Mouse (Mus musculus): ENCODE measurements at regions not wholly inside any gene's neighbourhood (a gene's known extent, or its start where the extent isn't known, plus 50 kb on each side); places are given as distances from the start of the nearest gene placed in this dataset.

GRCm38 (mm10) chr7:135898876-135899275 lies 182.7 kb upstream of the Mki67 start:
- no peak overlapping the region for H3K9ac ChIP-seq (replicated peaks; ENCODE audit: low read depth, low read length)
- H3K9me3 ChIP-seq (ENCODE audit: control insufficient read depth, low read length) = no peaks in the 10 kb centered on the region
- no peak overlapping the region for H3K4me2 ChIP-seq (ENCODE audit: low read length)
- no peak for ATAC-seq
- H3K27me3 ChIP-seq (replicated peaks; ENCODE audit: control insufficient read depth, insufficient read depth, low read length) = no peaks in the 10 kb centered on the region
- H3K4me3 ChIP-seq (replicated peaks; ENCODE audit: low read length) = no peak overlapping the region
- no peaks in the 10 kb centered on the region for H3K36me3 ChIP-seq (ENCODE audit: control insufficient read depth, insufficient read depth)
- WGBS = 83% methylated on average over 2 of the region's 2 CpGs
- H3K4me1 ChIP-seq (replicated peaks; ENCODE audit: control insufficient read depth, insufficient read depth, low read length) = peaks cover 2% of the 10 kb centered on the region; the same call in 1 of the 2 replicates
- H3K27ac ChIP-seq (ENCODE audit: low read length) = no peak overlapping the region

- no peak overlapping the region for H3K27ac ChIP-seq (ENCODE audit: low read length)
- no peaks in the 10 kb centered on the region for H3K9me3 ChIP-seq (ENCODE audit: control insufficient read depth, low read length)
- H3K36me3 ChIP-seq (ENCODE audit: control insufficient read depth, insufficient read depth) = no peaks in the 10 kb centered on the region
- no peak overlapping the region for H3K4me2 ChIP-seq (ENCODE audit: low read length)
- peaks cover 2% of the 10 kb centered on the region; the same call in 1 of the 2 replicates for H3K4me1 ChIP-seq (replicated peaks; ENCODE audit: control insufficient read depth, insufficient read depth, low read length)
- H3K4me3 ChIP-seq (replicated peaks; ENCODE audit: low read length) = no peak overlapping the region
- 90% methylated on average over 5 of the region's 5 CpGs for WGBS
- no peak for ATAC-seq
- no peaks in the 10 kb centered on the region for H3K27me3 ChIP-seq (replicated peaks; ENCODE audit: control insufficient read depth, insufficient read depth, low read length)
- H3K9ac ChIP-seq (replicated peaks; ENCODE audit: low read depth, low read length) = no peak overlapping the region
Observed at GRCm38 (mm10) chr7:135899765-135900164, 183.6 kb upstream of the Mki67 start.

GRCm38 (mm10) chr7:135900861-135901321 lies 184.7 kb upstream of the Mki67 start:
- no peak overlapping the region for H3K27ac ChIP-seq (ENCODE audit: low read length)
- H3K4me3 ChIP-seq (replicated peaks; ENCODE audit: low read length) = no peak overlapping the region
- H3K27me3 ChIP-seq (replicated peaks; ENCODE audit: control insufficient read depth, insufficient read depth, low read length) = no peaks in the 10 kb centered on the region
- H3K4me2 ChIP-seq (ENCODE audit: low read length) = no peak overlapping the region
- no peaks in the 10 kb centered on the region for H3K36me3 ChIP-seq (ENCODE audit: control insufficient read depth, insufficient read depth)
- H3K9me3 ChIP-seq (ENCODE audit: control insufficient read depth, low read length) = no peaks in the 10 kb centered on the region
- no peak for ATAC-seq
- H3K9ac ChIP-seq (replicated peaks; ENCODE audit: low read depth, low read length) = no peak overlapping the region
- H3K4me1 ChIP-seq (replicated peaks; ENCODE audit: control insufficient read depth, insufficient read depth, low read length) = peaks cover 2% of the 10 kb centered on the region; the same call in 1 of the 2 replicates
- 50% methylated on average over 10 of the region's 10 CpGs for WGBS

DNA sequence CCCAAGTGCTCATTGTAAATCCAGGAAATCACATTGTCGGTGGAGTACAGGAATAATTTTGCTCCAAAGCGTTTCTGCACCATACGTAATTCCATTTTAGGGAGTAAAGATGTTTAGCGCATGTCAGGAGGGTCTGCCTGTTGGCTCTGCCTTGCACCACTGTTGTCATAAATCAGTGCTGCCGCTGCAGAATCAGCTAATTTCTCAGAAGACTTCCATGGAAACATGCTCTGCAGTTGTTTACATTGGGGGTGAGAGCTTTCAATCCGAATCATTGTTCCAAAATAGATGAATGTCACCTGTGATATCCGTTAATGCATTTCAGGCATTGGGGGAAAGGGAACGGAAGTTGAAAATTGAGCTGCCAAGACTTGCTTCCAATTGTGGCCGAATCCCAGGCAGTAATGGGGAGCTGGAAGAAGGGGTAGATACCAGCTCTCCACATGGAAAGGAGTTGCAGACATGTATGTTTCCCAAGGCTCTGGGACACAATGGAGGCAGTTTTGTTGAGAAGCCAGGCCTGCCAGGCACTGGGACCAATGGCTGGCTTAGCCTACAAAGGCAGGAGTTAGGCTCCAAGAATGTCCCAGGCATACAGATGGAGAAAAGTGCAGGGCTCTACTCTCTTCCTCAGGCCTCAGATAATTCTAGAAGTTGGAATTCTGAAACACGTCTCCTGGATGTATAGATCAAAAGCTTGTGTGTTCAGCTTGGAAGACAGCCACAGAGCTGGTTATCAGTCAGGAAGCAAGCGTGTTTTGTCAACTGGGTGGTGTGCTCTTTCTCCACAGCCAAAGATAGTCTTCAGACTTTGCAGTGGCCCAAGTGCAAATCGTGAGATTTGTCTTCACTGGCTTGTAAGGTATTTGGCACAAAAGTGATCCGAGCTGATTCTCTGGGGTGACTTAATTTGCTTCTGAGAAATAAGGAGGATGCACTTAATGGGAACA lies 186.2 kb upstream of the Mki67 start:
- H3K9ac ChIP-seq (replicated peaks; ENCODE audit: low read depth, low read length) = no peak overlapping the region
- H3K4me3 ChIP-seq (replicated peaks; ENCODE audit: low read length) = no peak overlapping the region
- no peak for ATAC-seq
- H3K36me3 ChIP-seq (ENCODE audit: control insufficient read depth, insufficient read depth) = no peaks in the 10 kb centered on the region
- no peak overlapping the region for H3K4me2 ChIP-seq (ENCODE audit: low read length)
- H3K27me3 ChIP-seq (replicated peaks; ENCODE audit: control insufficient read depth, insufficient read depth, low read length) = no peaks in the 10 kb centered on the region
- whole genome bisulfite sequencing = 85% methylated on average over 13 of the region's 13 CpGs
- H3K9me3 ChIP-seq (ENCODE audit: control insufficient read depth, low read length) = no peaks in the 10 kb centered on the region
- H3K4me1 ChIP-seq (replicated peaks; ENCODE audit: control insufficient read depth, insufficient read depth, low read length) = peaks cover 2% of the 10 kb centered on the region; the same call in 1 of the 2 replicates
- H3K27ac ChIP-seq (ENCODE audit: low read length) = no peak overlapping the region

DNA sequence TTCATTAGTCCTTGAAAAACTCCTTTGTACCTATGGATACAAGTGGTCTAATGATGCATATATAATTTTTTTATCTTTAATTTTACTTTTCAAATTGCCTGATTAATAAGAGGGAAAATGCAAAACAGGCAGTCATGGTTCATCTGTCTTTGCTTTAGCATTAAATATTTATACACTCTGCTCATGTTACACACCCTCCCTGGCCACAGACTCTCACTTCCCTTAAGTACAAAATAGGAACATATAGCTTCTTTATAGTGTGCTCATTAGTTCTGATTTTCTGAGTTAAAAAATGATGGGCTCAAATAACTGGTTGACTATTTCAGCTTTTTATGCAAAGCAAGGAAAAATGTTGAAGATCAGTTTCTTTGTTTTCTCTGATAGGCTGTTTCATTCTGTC lies 195.2 kb upstream of the Mki67 start:
- Histone ChIP-seq H3K9me3 (ENCODE audit: control insufficient read depth, low read length) (no peaks in the 10 kb centered on the region), H3K9ac (replicated peaks; ENCODE audit: low read depth, low read length) (no peak overlapping the region), H3K4me1 (replicated peaks; ENCODE audit: control insufficient read depth, insufficient read depth, low read length) (no peaks in the 10 kb centered on the region), H3K27me3 (replicated peaks; ENCODE audit: control insufficient read depth, insufficient read depth, low read length) (no peaks in the 10 kb centered on the region), H3K4me3 (replicated peaks; ENCODE audit: low read length) (no peak overlapping the region), H3K36me3 (ENCODE audit: control insufficient read depth, insufficient read depth) (no peaks in the 10 kb centered on the region), H3K4me2 (ENCODE audit: low read length) (no peak overlapping the region), H3K27ac (ENCODE audit: low read length) (no peak overlapping the region)
- ATAC-seq = no peak

DNA sequence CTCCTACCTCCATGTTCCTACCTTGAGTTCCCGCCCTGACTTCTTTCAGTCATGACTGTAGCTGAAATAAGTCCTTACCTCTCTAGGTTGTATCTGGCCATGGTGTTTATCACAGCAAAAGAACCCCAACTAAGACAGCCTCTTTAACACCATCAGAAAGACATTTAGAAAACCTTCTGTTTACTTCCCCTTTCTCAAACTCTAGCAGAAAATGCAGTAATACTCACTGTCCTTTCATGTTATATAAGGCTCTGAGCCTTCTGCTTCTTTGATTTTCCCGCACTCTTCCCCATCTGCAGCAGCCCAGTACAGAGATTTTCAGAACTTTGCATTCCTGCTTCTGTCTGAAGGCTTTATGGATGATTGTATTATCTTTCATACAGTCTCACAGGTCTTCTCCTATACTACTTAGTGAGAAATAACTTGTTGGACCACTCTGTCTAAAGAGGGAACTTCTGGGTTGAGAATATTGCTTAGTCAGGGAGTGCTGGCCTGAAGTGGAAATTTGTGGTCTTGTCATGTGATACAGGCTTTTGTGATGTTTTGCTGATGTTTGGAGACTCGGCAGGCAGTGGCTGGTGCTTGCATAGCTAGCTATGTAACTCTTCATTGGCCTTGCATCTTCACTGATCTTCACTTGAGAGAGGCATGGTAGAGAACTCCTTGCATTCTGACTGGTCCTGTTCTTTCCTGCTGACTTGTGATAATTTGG lies 197.9 kb upstream of the Mki67 start:
- Histone ChIP-seq H3K4me1 (replicated peaks; ENCODE audit: control insufficient read depth, insufficient read depth, low read length) (no peaks in the 10 kb centered on the region), H3K27me3 (replicated peaks; ENCODE audit: control insufficient read depth, insufficient read depth, low read length) (no peaks in the 10 kb centered on the region), H3K9ac (replicated peaks; ENCODE audit: low read depth, low read length) (no peak overlapping the region), H3K36me3 (ENCODE audit: control insufficient read depth, insufficient read depth) (no peaks in the 10 kb centered on the region), H3K4me3 (replicated peaks; ENCODE audit: low read length) (no peak overlapping the region), H3K9me3 (ENCODE audit: control insufficient read depth, low read length) (no peaks in the 10 kb centered on the region), H3K4me2 (ENCODE audit: low read length) (no peak overlapping the region), H3K27ac (ENCODE audit: low read length) (no peak overlapping the region)
- 76% methylated on average over 3 of the region's 3 CpGs for WGBS
- no peak for ATAC-seq

DNA sequence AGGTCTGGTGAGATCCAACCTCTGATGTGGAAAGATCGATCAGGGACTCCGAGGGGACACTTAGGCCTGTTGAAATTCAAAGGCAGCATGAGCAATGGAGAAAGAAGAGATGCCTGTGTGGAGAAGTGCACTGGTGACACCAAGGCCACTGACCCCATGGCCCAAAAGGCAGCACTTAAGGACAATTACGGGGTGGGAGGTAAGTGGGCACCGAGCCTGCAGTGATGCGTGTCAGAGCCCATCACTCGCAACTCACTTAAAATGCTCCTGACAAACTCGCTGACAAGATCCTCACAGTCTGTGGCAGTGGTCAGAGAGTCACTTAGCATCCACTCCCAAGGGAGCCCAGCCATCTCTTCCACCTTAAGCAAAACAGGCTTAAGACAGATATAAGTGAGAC lies 207.7 kb upstream of the Mki67 start:
- Histone ChIP-seq H3K27me3 (replicated peaks; ENCODE audit: control insufficient read depth, insufficient read depth, low read length) (no peaks in the 10 kb centered on the region), H3K4me2 (ENCODE audit: low read length) (no peak overlapping the region), H3K27ac (ENCODE audit: low read length) (no peak overlapping the region), H3K9me3 (ENCODE audit: control insufficient read depth, low read length) (no peaks in the 10 kb centered on the region), H3K9ac (replicated peaks; ENCODE audit: low read depth, low read length) (no peak overlapping the region), H3K4me1 (replicated peaks; ENCODE audit: control insufficient read depth, insufficient read depth, low read length) (no peaks in the 10 kb centered on the region), H3K36me3 (ENCODE audit: control insufficient read depth, insufficient read depth) (no peaks in the 10 kb centered on the region), H3K4me3 (replicated peaks; ENCODE audit: low read length) (no peak overlapping the region)
- no peak for ATAC-seq
- 85% methylated on average over 7 of the region's 7 CpGs for WGBS

GRCm38 (mm10) chr7:135924641-135925040 lies 208.5 kb upstream of the Mki67 start:
- Histone ChIP-seq H3K36me3 (ENCODE audit: control insufficient read depth, insufficient read depth) (no peaks in the 10 kb centered on the region), H3K9me3 (ENCODE audit: control insufficient read depth, low read length) (no peaks in the 10 kb centered on the region), H3K4me2 (ENCODE audit: low read length) (no peak overlapping the region), H3K27ac (ENCODE audit: low read length) (no peak overlapping the region), H3K4me3 (replicated peaks; ENCODE audit: low read length) (no peak overlapping the region), H3K9ac (replicated peaks; ENCODE audit: low read depth, low read length) (no peak overlapping the region), H3K27me3 (replicated peaks; ENCODE audit: control insufficient read depth, insufficient read depth, low read length) (no peaks in the 10 kb centered on the region), H3K4me1 (replicated peaks; ENCODE audit: control insufficient read depth, insufficient read depth, low read length) (no peaks in the 10 kb centered on the region)
- no peak for ATAC-seq
- 89% methylated on average over 4 of the region's 4 CpGs for WGBS

- no peak overlapping the region for H3K4me3 ChIP-seq (replicated peaks; ENCODE audit: low read length)
- H3K27me3 ChIP-seq (replicated peaks; ENCODE audit: control insufficient read depth, insufficient read depth, low read length) = no peaks in the 10 kb centered on the region
- no peak overlapping the region for H3K4me2 ChIP-seq (ENCODE audit: low read length)
- H3K36me3 ChIP-seq (ENCODE audit: control insufficient read depth, insufficient read depth) = no peaks in the 10 kb centered on the region
- peaks cover 6% of the 10 kb centered on the region for H3K4me1 ChIP-seq (replicated peaks; ENCODE audit: control insufficient read depth, insufficient read depth, low read length)
- ATAC-seq = no peak
- no peak overlapping the region for H3K9ac ChIP-seq (replicated peaks; ENCODE audit: low read depth, low read length)
- WGBS = 65% methylated on average over 1 of the region's 1 CpGs
- no peak overlapping the region for H3K27ac ChIP-seq (ENCODE audit: low read length)
- no peaks in the 10 kb centered on the region for H3K9me3 ChIP-seq (ENCODE audit: control insufficient read depth, low read length)
Observed at GRCm38 (mm10) chr7:135930091-135930490, 213.9 kb upstream of the Mki67 start.
